ENCODE assay signal across 9 mouse cellular contexts in genomic region chr19:46131694-46132525, GRCm38 (mm10). TPM values are rescaled to one million over a fixed set of nuclear protein-coding genes. Genes with fewer than 3 reads are reported as not detected.
DNase-seq lines count a peak whose midpoint lies in the region; ATAC-seq and TF ChIP-seq lines count a peak whose summit lies in the region.
"Had no signal": no experiment of that assay in that cellular context is flagged by ENCODE, and none has a peak within 500 bp of the region (broad histone marks: within the 10 kb centered on the region; RNA-seq: fewer than 3 reads in every experiment).

Gene Elovl3 (plus strand): TSS chr19:46131897.

- TF ChIP-seq POLR2A in embryonic fibroblast, embryonic 13.5 days (IDR thresholded peaks at IDR 0.05; ENCODE audit: low read depth, low read length) = no peak; the same call in 1 of the 2 replicates

- H3K27me3 ChIP-seq in limb, embryonic 15.5 days = peaks cover 66% of the 10 kb centered on the region
- peaks cover 38% of the 10 kb centered on the region for H3K27me3 ChIP-seq in midbrain, postnatal 0 days (ENCODE audit: insufficient read depth, low read length)

- WGBS in limb, embryonic 15.5 days = 3% methylated on average over 31 of the region's 31 CpGs
- WGBS in midbrain, postnatal 0 days = 2% methylated on average over 31 of the region's 31 CpGs

- no peak for ATAC-seq in limb, embryonic 15.5 days (ENCODE audit: insufficient number of reproducible peaks, low FRiP score, low TSS enrichment, low read depth)
- ATAC-seq in midbrain, postnatal 0 days (ENCODE audit: low FRiP score) = no peak

- peak within 1 kb of the TSS; percentile 46 for H3K4me2 ChIP-seq in limb, embryonic 15.5 days
- peak within 1 kb of the TSS; percentile 40 for H3K4me2 ChIP-seq in midbrain, postnatal 0 days (ENCODE audit: low read depth, low read length, poor library complexity, severe bottlenecking)

- TF ChIP-seq CTCF in layer of hippocampus, adult 2 months (conservative IDR thresholded peaks at IDR 0.05) = no peak
- TF ChIP-seq CTCF in embryonic fibroblast, embryonic 13.5 days (IDR thresholded peaks at IDR 0.05; ENCODE audit: borderline replicate concordance, insufficient read depth, low read length) = no peak
- TF ChIP-seq CTCF in midbrain, postnatal 0 days (IDR thresholded peaks at IDR 0.05) = no peak

- no peaks in the 10 kb centered on the region for H3K36me3 ChIP-seq in limb, embryonic 15.5 days
- H3K36me3 ChIP-seq in midbrain, postnatal 0 days (ENCODE audit: insufficient read depth, low read length) = no peaks in the 10 kb centered on the region
- H3K36me3 ChIP-seq: G1E had no signal

- DNase-seq in layer of hippocampus, adult 2 months (ENCODE audit: low spot score in 2 of 2) = no peak
- DNase-seq in layer of hippocampus, postnatal 10 days (ENCODE audit: low spot score in 2 of 2) = no peak
- DNase-seq in heart, postnatal 4 days = peak; percentile 44
- DNase-seq in midbrain, postnatal 0 days (ENCODE audit: low spot score) = peak; percentile 20
- no peak for DNase-seq in layer of hippocampus, adult 9-10 months (ENCODE audit: low spot score)
- DNase-seq in cerebellum, adult 11-12 months = no peak

- no peaks in the 10 kb centered on the region for H3K4me1 ChIP-seq in embryonic fibroblast, embryonic 13.5 days (ENCODE audit: control insufficient read depth, insufficient read depth, low read length)
- H3K4me1 ChIP-seq in limb, embryonic 15.5 days = peaks cover 23% of the 10 kb centered on the region
- 0 out of 2 replicates have a peak, but pooled peaks cover 2% of the 10 kb centered on the region for H3K4me1 ChIP-seq in midbrain, postnatal 0 days (ENCODE audit: insufficient read depth, low read length)

- no peak within 1 kb of the TSS for H3K27ac ChIP-seq in layer of hippocampus, adult 2 months
- no peak within 1 kb of the TSS for H3K27ac ChIP-seq in embryonic fibroblast, embryonic 13.5 days (ENCODE audit: insufficient read depth, low read length)
- H3K27ac ChIP-seq in limb, embryonic 15.5 days = no peak within 1 kb of the TSS
- no peak within 1 kb of the TSS for H3K27ac ChIP-seq in midbrain, postnatal 0 days (ENCODE audit: low read depth, low read length)

- H3K4me3 ChIP-seq in layer of hippocampus, adult 2 months = peak within 1 kb of the TSS; percentile 32; the same call in 1 of the 2 replicates
- H3K4me3 ChIP-seq in embryonic fibroblast, embryonic 13.5 days (ENCODE audit: insufficient read depth, low read length) = peak within 1 kb of the TSS; percentile 27
- peak within 1 kb of the TSS; percentile 26 for H3K4me3 ChIP-seq in limb, embryonic 15.5 days
- H3K4me3 ChIP-seq in midbrain, postnatal 0 days (ENCODE audit: low read depth, low read length) = peak within 1 kb of the TSS; percentile 15; the same call in 1 of the 2 replicates

- no peaks in the 10 kb centered on the region for H3K9me3 ChIP-seq in limb, embryonic 15.5 days
- H3K9me3 ChIP-seq in midbrain, postnatal 0 days (ENCODE audit: low read length) = no peaks in the 10 kb centered on the region

- no peak within 1 kb of the TSS for H3K9ac ChIP-seq in limb, embryonic 15.5 days
- 0 out of 2 replicates have a peak within 1 kb of the TSS, but pooled peaks have one; percentile 24 for H3K9ac ChIP-seq in midbrain, postnatal 0 days (replicated peaks; ENCODE audit: low read length, poor library complexity, severe bottlenecking)

RNA-seq across cellular contexts. Expression of gene Elovl3, which starts in this region (rescaled TPM):
- not detected for total RNA-seq in layer of hippocampus, adult 2 months (2021)
- not detected for total RNA-seq in layer of hippocampus, postnatal 10 days (2021)
- not detected in 2 replicates for polyA plus RNA-seq in embryonic fibroblast, embryonic 13.5 days (2011; ENCODE audit: insufficient read length, low read depth, missing spikeins)
- total RNA-seq in heart, postnatal 4 days (2021) = not detected
- polyA plus RNA-seq in limb, embryonic 15.5 days (2015; fragmentation: Nextera tagmentation; extraction: Ambion mirVana) = 0.40 and 0.66 TPM in 2 replicates
- 0.05 TPM in 1 of 2 replicates, not detected in the other for total RNA-seq in midbrain, postnatal 0 days (2014; rRNA removed)
- polyA plus RNA-seq in midbrain, postnatal 0 days (2015; fragmentation: Nextera tagmentation; extraction: Ambion mirVana) = 0.21 and 0.32 TPM in 2 replicates
- total RNA-seq: G1E had no signal
- polyA plus RNA-seq: G1E had no signal

Comparison
In these comparisons a context has a peak if more than half of its experiments do, and no peak if none do; other contexts are left out.
1. Peak in DNase-seq in heart, postnatal 4 days; RNA of the gene not detected or under 1 TPM.
2. Peak in DNase-seq, H3K4me3 ChIP-seq, H3K9ac ChIP-seq and H3K4me2 ChIP-seq in midbrain, postnatal 0 days; RNA of the gene not detected or under 1 TPM.